Mouse (Mus musculus): ENCODE measurements at regions not wholly inside any gene's neighbourhood (a gene's known extent, or its start where the extent isn't known, plus 50 kb on each side); places are given as distances from the start of the nearest gene placed in this dataset.

DNA sequence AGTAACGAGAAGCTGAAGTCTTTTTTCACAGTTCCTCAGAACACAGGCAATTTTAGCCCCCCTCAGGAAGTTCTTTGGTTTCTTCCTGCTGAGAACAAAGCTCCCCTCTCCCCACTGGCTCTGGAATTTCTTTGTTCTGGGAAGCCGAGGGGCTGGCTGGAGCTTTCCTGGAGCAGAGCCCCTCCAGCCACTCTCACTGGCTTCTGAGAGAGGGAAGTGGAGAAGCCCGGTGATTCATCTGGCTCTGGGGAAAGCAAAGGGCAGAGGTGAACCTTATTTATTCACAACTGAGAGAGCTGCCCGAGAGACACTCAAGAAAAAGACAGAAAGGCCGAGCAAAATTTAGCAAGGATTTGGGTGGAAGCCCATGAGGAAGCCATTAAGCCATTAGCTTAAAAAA is 63.9 kb downstream of the Ddx3x start:
- Histone ChIP-seq H3K27ac (ENCODE audit: low read length) (peak overlapping the region; percentile 93), H3K4me1 (replicated peaks; ENCODE audit: control insufficient read depth, insufficient read depth, low read length) (peaks cover 10% of the 10 kb centered on the region), H3K9me3 (ENCODE audit: control insufficient read depth, low read length) (no peaks in the 10 kb centered on the region), H3K4me2 (ENCODE audit: low read depth, low read length) (peak overlapping the region; percentile 24), H3K36me3 (ENCODE audit: control insufficient read depth, insufficient read depth, low read length) (no peaks in the 10 kb centered on the region), H3K9ac (ENCODE audit: low read length) (peak overlapping the region; percentile 38), H3K27me3 (ENCODE audit: control insufficient read depth, insufficient read depth, low read depth, low read length) (no peaks in the 10 kb centered on the region; the same call in 1 of the 2 replicates), H3K4me3 (ENCODE audit: low read length) (no peak overlapping the region)
- WGBS = 5% methylated on average over 5 of the region's 5 CpGs
- peak; percentile 58 for ATAC-seq (ENCODE audit: low read depth)

DNA sequence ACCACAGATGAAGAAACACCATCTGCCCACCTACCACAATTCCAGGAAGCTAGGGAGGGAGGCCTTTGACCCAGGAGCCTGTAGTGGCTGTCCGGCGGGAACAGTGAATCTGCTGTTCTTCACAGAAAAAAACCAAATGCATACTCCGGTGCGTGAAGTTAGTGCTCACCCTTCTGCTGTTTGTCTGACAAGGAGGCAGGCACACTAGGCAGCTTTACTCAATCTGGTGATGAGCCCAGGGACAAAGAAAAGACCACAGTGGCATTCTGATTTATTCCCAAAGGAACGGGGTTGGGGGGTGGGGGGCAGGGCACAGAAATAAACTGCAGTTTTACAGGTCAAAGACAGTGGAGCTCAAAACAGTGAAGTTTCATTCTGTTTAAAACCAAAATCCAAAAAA is 64.4 kb downstream of the Ddx3x start:
- no peaks in the 10 kb centered on the region; the same call in 1 of the 2 replicates for H3K27me3 ChIP-seq (ENCODE audit: control insufficient read depth, insufficient read depth, low read depth, low read length)
- H3K4me3 ChIP-seq (ENCODE audit: low read length) = no peak overlapping the region
- H3K4me1 ChIP-seq (replicated peaks; ENCODE audit: control insufficient read depth, insufficient read depth, low read length) = peaks cover 10% of the 10 kb centered on the region
- ATAC-seq (ENCODE audit: low read depth) = no peak
- H3K27ac ChIP-seq (ENCODE audit: low read length) = peak overlapping the region; percentile 93
- WGBS = 16% methylated on average over 5 of the region's 5 CpGs
- H3K4me2 ChIP-seq (ENCODE audit: low read depth, low read length) = peak overlapping the region; percentile 24
- no peaks in the 10 kb centered on the region for H3K9me3 ChIP-seq (ENCODE audit: control insufficient read depth, low read length)
- peak overlapping the region; percentile 38; the same call in 1 of the 2 replicates for H3K9ac ChIP-seq (ENCODE audit: low read length)
- no peaks in the 10 kb centered on the region for H3K36me3 ChIP-seq (ENCODE audit: control insufficient read depth, insufficient read depth, low read length)

DNA sequence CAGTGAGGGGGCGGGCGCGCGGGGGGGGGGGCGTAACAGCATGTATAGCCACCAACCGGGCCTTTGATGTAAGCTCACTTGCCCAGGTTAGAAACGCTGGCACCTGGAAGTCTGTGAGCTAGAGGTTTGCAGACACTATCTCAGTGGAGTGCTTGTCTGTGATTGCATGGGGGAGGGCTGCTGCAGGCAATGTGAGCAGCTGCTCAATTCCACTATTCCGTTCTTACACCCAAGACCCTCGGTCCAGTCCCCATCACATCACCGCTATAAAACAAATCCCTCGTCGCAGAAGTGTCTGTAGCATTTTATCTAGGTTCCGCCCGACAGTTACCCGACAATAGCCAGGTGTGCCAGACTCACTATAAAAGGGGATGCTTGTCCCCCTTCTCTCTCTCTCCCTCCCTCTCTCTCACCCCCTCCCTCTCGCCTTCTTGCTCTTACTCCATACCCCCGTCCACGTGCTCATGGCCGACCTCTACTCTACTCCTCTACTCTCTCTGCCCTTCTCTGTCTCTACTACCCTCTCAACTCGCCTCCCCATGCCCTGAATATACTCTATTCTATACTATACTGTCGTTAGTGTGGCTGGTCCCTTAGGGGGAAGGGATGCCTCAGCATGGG is 65.4 kb downstream of the Ddx3x start:
- H3K4me1 ChIP-seq (replicated peaks; ENCODE audit: control insufficient read depth, insufficient read depth, low read length) = peaks cover 10% of the 10 kb centered on the region
- peak overlapping the region; percentile 47 for H3K4me3 ChIP-seq (ENCODE audit: low read length)
- H3K9ac ChIP-seq (ENCODE audit: low read length) = peak overlapping the region; percentile 49
- H3K27ac ChIP-seq (ENCODE audit: low read length) = peak overlapping the region; percentile 93
- 0 out of 2 replicates have a peak, but pooled peaks have one; percentile 11 for ATAC-seq (ENCODE audit: low read depth)
- WGBS = 4% methylated on average over 20 of the region's 21 CpGs
- peak overlapping the region; percentile 56 for H3K4me2 ChIP-seq (ENCODE audit: low read depth, low read length)
- no peaks in the 10 kb centered on the region; the same call in none of the 2 replicates for H3K27me3 ChIP-seq (ENCODE audit: control insufficient read depth, insufficient read depth, low read depth, low read length)
- no peaks in the 10 kb centered on the region for H3K9me3 ChIP-seq (ENCODE audit: control insufficient read depth, low read length)
- no peaks in the 10 kb centered on the region for H3K36me3 ChIP-seq (ENCODE audit: control insufficient read depth, insufficient read depth, low read length)

DNA sequence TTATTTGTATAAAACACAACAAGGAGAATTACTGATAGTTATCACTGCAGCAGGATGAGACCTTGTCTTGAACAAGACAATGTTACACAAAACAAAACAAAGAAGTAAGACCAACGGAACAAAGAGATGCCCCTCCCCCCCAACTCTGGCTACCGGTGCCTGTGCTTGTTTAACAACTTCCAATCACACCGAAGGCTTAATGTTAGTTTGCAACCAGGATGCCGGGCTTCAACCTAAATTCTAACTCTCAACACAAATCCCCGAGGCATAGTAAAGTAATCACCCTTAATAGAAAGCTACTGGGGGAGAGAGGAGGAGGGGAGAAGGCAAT is 65.9 kb downstream of the Ddx3x start:
- no peaks in the 10 kb centered on the region for H3K36me3 ChIP-seq (ENCODE audit: control insufficient read depth, insufficient read depth, low read length)
- H3K27ac ChIP-seq (ENCODE audit: low read length) = peak overlapping the region; percentile 93
- H3K4me2 ChIP-seq (ENCODE audit: low read depth, low read length) = peak overlapping the region; percentile 56
- H3K9me3 ChIP-seq (ENCODE audit: control insufficient read depth, low read length) = no peaks in the 10 kb centered on the region
- no peaks in the 10 kb centered on the region; the same call in none of the 2 replicates for H3K27me3 ChIP-seq (ENCODE audit: control insufficient read depth, insufficient read depth, low read depth, low read length)
- 0 out of 2 replicates have a peak, but pooled peaks have one; percentile 0 for ATAC-seq (ENCODE audit: low read depth)
- 4% methylated on average over 5 of the region's 5 CpGs for WGBS
- H3K4me3 ChIP-seq (ENCODE audit: low read length) = peak overlapping the region; percentile 47
- H3K9ac ChIP-seq (ENCODE audit: low read length) = peak overlapping the region; percentile 49
- H3K4me1 ChIP-seq (replicated peaks; ENCODE audit: control insufficient read depth, insufficient read depth, low read length) = peaks cover 10% of the 10 kb centered on the region

DNA sequence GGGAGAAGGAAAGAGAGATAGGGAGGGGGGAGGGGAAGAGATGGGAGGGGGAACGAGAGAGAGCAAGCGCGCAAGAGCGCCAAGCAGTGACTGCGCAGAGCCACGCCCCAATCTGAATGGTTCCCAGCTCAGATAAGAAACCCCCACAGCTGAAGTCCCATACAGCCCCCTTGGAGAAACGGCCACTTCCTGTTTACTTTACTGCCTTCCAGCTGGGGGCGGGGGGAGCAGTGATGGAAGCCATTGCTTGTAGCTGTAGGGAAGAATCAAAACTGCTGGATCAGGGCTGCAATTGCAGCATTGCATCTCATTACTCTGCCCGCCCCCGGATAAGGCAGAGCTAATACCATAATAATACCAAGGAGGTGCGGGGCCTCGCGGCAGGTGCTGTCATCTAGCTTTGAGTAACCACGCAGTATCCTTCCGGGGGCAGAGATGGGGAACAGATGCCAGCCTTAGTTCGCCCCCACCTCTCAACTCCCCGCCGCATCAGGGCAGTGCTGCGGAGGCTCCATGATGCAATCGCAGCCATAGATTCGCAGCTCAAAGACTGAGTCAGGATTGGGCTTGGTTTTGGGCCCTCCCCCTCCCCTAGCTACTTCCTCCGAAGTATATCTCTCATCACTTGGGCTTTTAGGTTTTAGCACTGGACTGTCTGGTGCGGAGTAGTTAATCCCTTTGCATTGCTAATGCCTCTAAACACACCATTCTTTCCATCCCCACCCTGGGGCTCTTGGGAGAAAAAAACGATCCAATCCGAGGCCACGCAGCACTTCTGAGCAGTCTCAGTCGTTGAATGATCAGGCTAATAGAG is 66.5 kb downstream of the Ddx3x start:
- peak overlapping the region; percentile 47 for H3K4me3 ChIP-seq (ENCODE audit: low read length)
- H3K4me2 ChIP-seq (ENCODE audit: low read depth, low read length) = peak overlapping the region; percentile 56
- H3K27ac ChIP-seq (ENCODE audit: low read length) = peak overlapping the region; percentile 93
- peak; percentile 94 for ATAC-seq (ENCODE audit: low read depth)
- no peaks in the 10 kb centered on the region for H3K9me3 ChIP-seq (ENCODE audit: control insufficient read depth, low read length)
- H3K9ac ChIP-seq (ENCODE audit: low read length) = peak overlapping the region; percentile 61
- H3K4me1 ChIP-seq (replicated peaks; ENCODE audit: control insufficient read depth, insufficient read depth, low read length) = peaks cover 10% of the 10 kb centered on the region
- H3K27me3 ChIP-seq (ENCODE audit: control insufficient read depth, insufficient read depth, low read depth, low read length) = no peaks in the 10 kb centered on the region; the same call in none of the 2 replicates
- H3K36me3 ChIP-seq (ENCODE audit: control insufficient read depth, insufficient read depth, low read length) = no peaks in the 10 kb centered on the region
- 9% methylated on average over 26 of the region's 27 CpGs for WGBS

DNA sequence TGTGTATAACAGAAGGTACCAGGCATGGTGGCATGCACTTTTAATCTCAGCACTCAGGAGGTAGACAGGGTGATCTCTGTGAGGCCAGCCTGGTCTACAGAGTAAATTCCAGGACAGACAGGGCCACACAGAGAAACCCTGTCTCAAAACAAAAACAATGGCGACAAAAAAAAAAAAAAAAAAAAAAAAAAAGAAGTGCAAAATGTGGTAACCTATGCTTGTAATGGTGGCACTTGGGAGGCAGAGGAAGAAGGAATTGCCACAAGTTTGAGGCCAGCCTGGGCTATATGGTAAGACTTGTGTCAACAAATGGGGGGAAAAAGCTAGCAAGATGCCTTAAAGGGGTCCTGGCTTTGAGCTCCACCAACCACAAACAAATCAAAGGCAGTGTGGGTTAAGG is 67.6 kb downstream of the Ddx3x start:
- no peak overlapping the region for H3K9ac ChIP-seq (ENCODE audit: low read length)
- no peaks in the 10 kb centered on the region for H3K9me3 ChIP-seq (ENCODE audit: control insufficient read depth, low read length)
- H3K27me3 ChIP-seq (ENCODE audit: control insufficient read depth, insufficient read depth, low read depth, low read length) = no peaks in the 10 kb centered on the region; the same call in none of the 2 replicates
- H3K4me2 ChIP-seq (ENCODE audit: low read depth, low read length) = no peak overlapping the region
- H3K4me3 ChIP-seq (ENCODE audit: low read length) = no peak overlapping the region
- peaks cover 10% of the 10 kb centered on the region for H3K4me1 ChIP-seq (replicated peaks; ENCODE audit: control insufficient read depth, insufficient read depth, low read length)
- H3K27ac ChIP-seq (ENCODE audit: low read length) = no peak overlapping the region
- ATAC-seq (ENCODE audit: low read depth) = no peak
- WGBS = 80% methylated on average over 1 of the region's 1 CpGs
- no peaks in the 10 kb centered on the region for H3K36me3 ChIP-seq (ENCODE audit: control insufficient read depth, insufficient read depth, low read length)

DNA sequence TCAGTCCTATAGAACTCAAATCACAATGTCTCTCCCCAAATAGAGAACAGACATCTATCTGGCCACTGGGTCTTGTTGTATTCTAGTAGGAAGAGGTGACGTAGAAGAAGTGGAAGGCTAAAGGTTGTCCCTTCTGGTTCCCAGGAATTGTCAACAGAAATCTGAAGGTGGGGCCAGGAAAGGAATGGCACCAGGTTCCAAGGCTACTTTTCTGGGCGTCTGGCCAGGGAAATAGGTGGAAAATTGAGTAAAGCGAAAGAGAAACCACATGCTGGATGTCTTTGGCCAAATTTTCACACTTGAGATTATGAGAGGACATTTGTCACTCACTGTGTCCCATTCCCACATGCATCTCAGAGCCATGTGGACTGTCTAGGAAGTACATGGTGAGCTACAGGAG is 69.7 kb downstream of the Ddx3x start:
- Histone ChIP-seq H3K9me3 (ENCODE audit: control insufficient read depth, low read length) (no peaks in the 10 kb centered on the region), H3K36me3 (ENCODE audit: control insufficient read depth, insufficient read depth, low read length) (no peaks in the 10 kb centered on the region), H3K27me3 (ENCODE audit: control insufficient read depth, insufficient read depth, low read depth, low read length) (peaks cover 3% of the 10 kb centered on the region), H3K4me2 (ENCODE audit: low read depth, low read length) (no peak overlapping the region), H3K27ac (ENCODE audit: low read length) (no peak overlapping the region), H3K4me3 (ENCODE audit: low read length) (no peak overlapping the region), H3K4me1 (replicated peaks; ENCODE audit: control insufficient read depth, insufficient read depth, low read length) (peaks cover 5% of the 10 kb centered on the region; the same call in 1 of the 2 replicates), H3K9ac (ENCODE audit: low read length) (no peak overlapping the region)
- no peak for ATAC-seq (ENCODE audit: low read depth)
- 65% methylated on average over 3 of the region's 3 CpGs for WGBS

DNA sequence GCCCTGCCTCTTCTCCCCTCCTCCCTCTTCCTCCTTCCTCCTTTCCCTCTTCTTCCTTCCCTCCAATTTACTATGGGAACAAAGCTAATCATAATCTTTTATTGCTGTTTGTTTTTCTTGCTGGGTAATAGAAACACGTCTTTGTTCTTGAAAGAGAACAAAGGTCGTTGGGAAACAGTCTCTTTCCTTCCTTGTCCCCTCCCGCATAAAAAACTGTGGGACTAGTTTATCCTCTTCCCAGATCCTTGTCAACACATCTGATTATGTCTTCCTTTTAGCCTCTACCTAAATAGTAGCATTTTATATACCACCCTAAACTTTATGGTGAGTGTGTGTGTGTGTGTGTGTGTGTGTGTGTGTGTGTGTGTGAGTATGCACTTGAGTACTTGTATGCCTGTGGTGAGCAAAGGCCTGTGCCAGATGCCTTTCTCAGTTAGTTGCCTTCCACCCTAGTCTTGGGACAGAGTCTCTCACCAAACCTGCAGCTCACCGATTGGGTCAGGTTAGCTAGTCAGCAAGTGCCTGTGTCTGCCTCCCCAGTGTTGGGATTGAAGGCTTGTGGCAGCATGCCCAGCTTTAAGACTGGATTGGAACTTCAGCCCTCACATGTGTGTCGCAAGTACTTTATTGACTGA is 76.5 kb downstream of the Ddx3x start:
- Histone ChIP-seq H3K36me3 (ENCODE audit: control insufficient read depth, insufficient read depth, low read length) (no peaks in the 10 kb centered on the region), H3K4me1 (replicated peaks; ENCODE audit: control insufficient read depth, insufficient read depth, low read length) (no peaks in the 10 kb centered on the region), H3K4me2 (ENCODE audit: low read depth, low read length) (no peak overlapping the region), H3K27ac (ENCODE audit: low read length) (no peak overlapping the region), H3K9me3 (ENCODE audit: control insufficient read depth, low read length) (no peaks in the 10 kb centered on the region), H3K9ac (ENCODE audit: low read length) (no peak overlapping the region), H3K27me3 (ENCODE audit: control insufficient read depth, insufficient read depth, low read depth, low read length) (peaks cover 3% of the 10 kb centered on the region), H3K4me3 (ENCODE audit: low read length) (no peak overlapping the region)
- ATAC-seq (ENCODE audit: low read depth) = no peak
- WGBS = 59% methylated on average over 5 of the region's 5 CpGs

DNA sequence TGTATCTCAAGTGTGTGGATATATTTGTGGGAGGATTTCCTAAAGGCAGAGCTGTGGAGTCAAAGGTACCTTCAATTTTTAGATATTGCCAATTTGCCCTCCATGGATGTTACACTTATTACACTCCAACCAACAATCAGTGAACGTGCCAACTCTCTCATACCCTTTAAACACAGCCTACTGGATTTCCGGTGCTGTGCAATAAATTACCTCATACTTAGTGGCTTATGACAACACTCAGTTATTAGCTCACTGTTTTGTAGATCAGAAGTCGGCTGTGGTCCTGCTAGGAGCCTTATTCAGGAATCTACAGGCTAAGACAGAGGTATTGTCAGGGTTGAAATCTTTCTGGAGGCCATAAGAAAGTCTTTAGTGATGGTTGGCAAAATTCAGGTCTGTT is 77.2 kb downstream of the Ddx3x start:
- H3K4me1 ChIP-seq (replicated peaks; ENCODE audit: control insufficient read depth, insufficient read depth, low read length) = no peaks in the 10 kb centered on the region
- no peak overlapping the region for H3K9ac ChIP-seq (ENCODE audit: low read length)
- ATAC-seq (ENCODE audit: low read depth) = no peak
- no peak overlapping the region for H3K27ac ChIP-seq (ENCODE audit: low read length)
- H3K4me2 ChIP-seq (ENCODE audit: low read depth, low read length) = no peak overlapping the region
- H3K27me3 ChIP-seq (ENCODE audit: control insufficient read depth, insufficient read depth, low read depth, low read length) = peaks cover 3% of the 10 kb centered on the region
- H3K36me3 ChIP-seq (ENCODE audit: control insufficient read depth, insufficient read depth, low read length) = no peaks in the 10 kb centered on the region
- no peak overlapping the region for H3K4me3 ChIP-seq (ENCODE audit: low read length)
- H3K9me3 ChIP-seq (ENCODE audit: control insufficient read depth, low read length) = no peaks in the 10 kb centered on the region
- 80% methylated on average over 3 of the region's 3 CpGs for WGBS
